Mouse (Mus musculus) midbrain, postnatal 0 days (tissue): Measurements from ENCODE around the gene Pla2g12b. TPM values are rescaled to one million over a fixed set of nuclear protein-coding genes. Genes with fewer than 3 reads are reported as not detected.
A peak's percentile ranks its signal among the peaks of the same experiment; 100 is the strongest.
"Not testable (repeated sequence)": the region's sequence is repeated elsewhere in the genome, so short reads cannot be mapped to it uniquely, and the experiment has no call there.

Experiments
- ATAC-seq: fragments of 200-750 bp; cut with Nextera tagmentation; 2 replicates; pipeline ENCODE4 v1.8.0; 2017; ENCODE audit warnings: moderate number of reproducible peaks, mild to moderate bottlenecking, moderate TSS enrichment, moderate library complexity; ENCODE audit not compliant: low FRiP score
- DNase-seq: peaks from one replicate; pipeline ENCODE4 v3.0.0-alpha.2; 2015; ENCODE audit warnings: low spot score
- H3K27ac ChIP-seq: fragments of 300-500 bp; sonication (generic); 2 replicates; pipeline ENCODE4 v1.5.1; 2014; ENCODE audit warnings: low read depth, mild to moderate bottlenecking, low read length, mixed read lengths
- H3K27me3 ChIP-seq: fragments of 300-500 bp; sonication (generic); 2 replicates; pipeline ENCODE4 v1.6.1; 2014; ENCODE audit warnings: low read length, control low read depth, mixed read lengths; ENCODE audit not compliant: insufficient read depth
- H3K36me3 ChIP-seq: fragments of 300-500 bp; sonication (generic); 2 replicates; pipeline ENCODE4 v1.6.1; 2014; ENCODE audit warnings: low read length, control low read depth, mixed read lengths; ENCODE audit not compliant: insufficient read depth
- H3K4me1 ChIP-seq: fragments of 300-500 bp; sonication (generic); 2 replicates; pipeline ENCODE4 v1.6.1; 2014; ENCODE audit warnings: mild to moderate bottlenecking, control low read depth, antibody characterized with exemption, low read length, mixed read lengths; ENCODE audit not compliant: insufficient read depth
- H3K4me2 ChIP-seq: fragments of 300-500 bp; sonication (generic); 2 replicates; pipeline ENCODE4 v1.6.1; 2014; ENCODE audit warnings: low read depth, mild to moderate bottlenecking, low read length, mixed read lengths; ENCODE audit not compliant: poor library complexity, severe bottlenecking
- H3K4me3 ChIP-seq: fragments of 300-500 bp; sonication (generic); 2 replicates; pipeline ENCODE4 v1.5.1; 2014; ENCODE audit warnings: low read depth, mild to moderate bottlenecking, low read length, moderate library complexity
- H3K9ac ChIP-seq: fragments of 300-500 bp; sonication (generic); replicated peaks from 2 replicates; pipeline ENCODE4 v1.6.1; 2014; ENCODE audit warnings: mild to moderate bottlenecking, low read length, moderate library complexity, mixed read lengths; ENCODE audit not compliant: poor library complexity, severe bottlenecking
- H3K9me3 ChIP-seq: fragments of 300-500 bp; sonication (generic); 2 replicates; pipeline ENCODE4 v1.6.1; 2016; ENCODE audit warnings: low read length, control low read depth
- CTCF ChIP-seq: IDR thresholded peaks from 2 replicates; pipeline ENCODE4 v1.5.1; 2016; ENCODE audit warnings: antibody characterized with exemption, mild to moderate bottlenecking
- WGBS: fragments of 180-500 bp; shearing (Covaris S2); extraction: QIAGEN DNeasy Blood & Tissue Kit; methylation state at CpG from one replicate; pipeline ENCODE4 v1.1.7; 2014; 5-methylcytosine and 5-hydroxymethylcytosine counted together
- polyA plus RNA-seq: library from polyadenylated mRNA; unstranded; fragments of >200 nt; fragmentation: Nextera tagmentation; extraction: Ambion mirVana; gene quantifications from 2 replicates; pipeline ENCODE4 v1.2.1, GENCODE M21; 2015
- total RNA-seq: library from RNA; depleted of rRNA; stranded (reverse); fragments of >200 nt; gene quantifications from 2 replicates; pipeline ENCODE4 v1.2.3, GENCODE M21; 2014

Gene Pla2g12b
- total and polyA plus RNA-seq, 2 experiments from 2014 or later: not detected

DNA sequence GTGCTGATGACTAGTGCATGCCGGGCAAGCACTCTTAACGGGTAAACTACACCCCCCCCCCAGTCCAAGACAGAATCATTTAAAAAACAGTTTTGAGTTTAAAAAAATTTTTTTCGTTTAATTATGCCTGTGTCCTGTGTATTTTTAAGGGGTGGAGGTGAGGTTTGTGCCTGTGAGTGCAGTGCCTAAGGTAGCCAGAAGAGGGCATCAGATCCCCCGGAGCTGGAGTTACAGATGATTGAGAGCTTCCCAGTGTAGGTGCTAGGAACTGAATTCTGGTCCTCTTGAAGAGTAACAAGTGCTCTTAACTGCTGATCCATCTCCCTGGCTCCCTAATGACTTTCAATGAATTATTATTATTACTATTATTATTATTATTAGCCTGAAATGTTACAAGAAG lies 24.7 kb upstream of the Pla2g12b start:
- peaks cover 4% of the 10 kb centered on the region; the same call in 1 of the 2 replicates for H3K36me3 ChIP-seq
- no peak overlapping the region for H3K9ac ChIP-seq
- ATAC-seq: no peak
- no peak overlapping the region for H3K27ac ChIP-seq
- no peaks in the 10 kb centered on the region for H3K9me3 ChIP-seq
- H3K4me3 ChIP-seq: no peak overlapping the region
- peak; percentile 30; the same call in 1 of the 2 replicates for TF ChIP-seq CTCF
- H3K27me3 ChIP-seq: no peaks in the 10 kb centered on the region
- DNase-seq: no peak
- 94% methylated on average over 4 of the region's 4 CpGs for WGBS
- H3K4me2 ChIP-seq: no peak overlapping the region
- H3K4me1 ChIP-seq: no peaks in the 10 kb centered on the region

DNA sequence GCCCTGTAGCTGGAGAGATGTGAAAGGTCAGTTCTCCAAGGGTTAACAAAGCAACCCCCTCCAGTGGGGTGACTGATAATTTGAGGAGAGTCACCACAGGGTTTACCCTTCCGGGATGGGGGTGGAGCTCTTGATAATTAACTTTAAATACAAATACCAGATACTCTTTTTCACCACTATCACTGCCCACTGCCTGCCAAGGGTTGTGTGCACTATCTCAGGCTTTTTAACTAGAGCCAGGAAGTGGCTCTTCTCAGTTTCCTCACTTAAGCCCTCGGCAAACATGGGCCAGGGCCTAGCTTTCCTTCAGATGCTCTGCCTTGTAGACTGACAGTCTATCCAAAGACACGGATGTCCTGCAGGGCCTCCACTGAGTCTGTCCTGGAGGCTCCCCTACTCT lies 23.5 kb upstream of the Pla2g12b start:
- no peak overlapping the region for H3K4me2 ChIP-seq
- H3K9ac ChIP-seq: no peak overlapping the region
- no peak for TF ChIP-seq CTCF
- H3K36me3 ChIP-seq: no peaks in the 10 kb centered on the region
- WGBS: 66% methylated on average over 3 of the region's 3 CpGs
- no peaks in the 10 kb centered on the region for H3K9me3 ChIP-seq
- no peaks in the 10 kb centered on the region for H3K27me3 ChIP-seq
- no peaks in the 10 kb centered on the region for H3K4me1 ChIP-seq
- ATAC-seq (no peak), DNase-seq (no peak)
- no peak overlapping the region for H3K27ac ChIP-seq
- no peak overlapping the region for H3K4me3 ChIP-seq

DNA sequence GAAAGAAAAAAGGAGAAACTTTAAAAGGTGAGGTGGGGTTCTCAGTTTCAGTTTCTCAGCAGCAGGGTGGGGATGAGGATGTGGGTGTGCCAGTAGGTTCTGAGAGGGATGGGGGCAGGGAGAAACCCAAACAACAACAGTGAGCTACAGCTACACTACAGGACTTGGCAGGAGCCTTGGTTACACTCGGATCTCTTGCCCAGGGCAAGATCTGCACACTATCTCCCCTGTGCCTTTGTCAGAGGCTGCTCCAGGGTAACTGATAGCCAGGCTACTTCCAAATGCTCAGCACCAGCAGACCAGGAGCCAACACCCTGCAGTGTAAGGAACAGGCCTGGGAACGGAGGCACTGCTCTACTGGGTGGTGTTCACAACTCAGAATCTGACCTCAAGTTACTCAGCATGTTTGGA lies 23.0 kb upstream of the Pla2g12b start:
- no peak overlapping the region for H3K4me3 ChIP-seq
- H3K27ac ChIP-seq: no peak overlapping the region
- H3K4me1 ChIP-seq: no peaks in the 10 kb centered on the region
- H3K4me2 ChIP-seq: no peak overlapping the region
- TF ChIP-seq CTCF: no peak
- WGBS: 78% methylated on average over 2 of the region's 2 CpGs
- DNase-seq (no peak), ATAC-seq (no peak)
- no peaks in the 10 kb centered on the region for H3K9me3 ChIP-seq
- H3K9ac ChIP-seq: no peak overlapping the region
- no peaks in the 10 kb centered on the region for H3K36me3 ChIP-seq
- no peaks in the 10 kb centered on the region for H3K27me3 ChIP-seq

DNA sequence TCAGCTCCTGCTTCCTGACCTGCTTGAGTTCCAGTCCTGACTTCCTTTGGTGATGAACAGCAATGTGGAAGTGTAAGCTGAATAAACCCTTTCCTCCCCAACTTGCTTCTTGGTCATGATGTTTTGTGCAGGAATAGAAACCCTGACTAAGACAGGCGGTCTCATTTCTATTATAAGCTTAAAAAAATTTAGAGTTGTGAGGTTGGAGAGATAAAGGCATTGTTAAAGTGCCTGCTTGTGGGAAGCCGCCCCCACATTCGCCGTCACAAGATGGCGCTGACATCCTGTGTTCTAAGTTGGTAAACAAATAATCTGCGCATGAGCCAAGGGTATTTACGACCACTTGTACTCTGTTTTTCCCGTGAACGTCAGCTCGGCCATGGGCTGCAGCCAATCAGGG lies 21.9 kb upstream of the Pla2g12b start:
- H3K27ac ChIP-seq, H3K9ac ChIP-seq, ATAC-seq, H3K4me1 ChIP-seq, H3K4me2 ChIP-seq, H3K4me3 ChIP-seq, H3K9me3 ChIP-seq, H3K27me3 ChIP-seq, H3K36me3 ChIP-seq, DNase-seq: not testable (repeated sequence)
- 92% methylated on average over 5 of the region's 10 CpGs for WGBS

DNA sequence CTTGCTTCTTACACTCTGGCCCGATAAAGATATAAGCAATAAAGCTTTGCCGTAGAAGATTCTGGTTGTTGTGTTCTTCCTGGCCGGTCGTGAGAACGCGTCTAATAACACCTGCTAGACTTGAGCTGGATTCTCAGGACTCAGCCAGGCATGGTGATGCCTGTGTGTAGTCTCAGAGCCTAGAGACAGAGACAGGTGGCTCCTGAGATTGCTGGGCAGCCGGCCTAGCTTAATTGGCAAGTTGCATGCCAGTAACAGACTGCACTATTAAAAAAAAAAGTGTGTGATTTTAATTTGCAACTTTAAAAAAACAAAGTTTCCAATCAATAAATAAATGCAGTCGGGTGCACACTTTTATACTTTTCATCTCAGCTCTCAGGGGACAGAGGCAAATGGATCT lies 16.5 kb upstream of the Pla2g12b start:
- Histone ChIP-seq H3K27me3 (no peaks in the 10 kb centered on the region), H3K9ac (no peak overlapping the region), H3K4me3 (no peak overlapping the region), H3K4me1 (no peaks in the 10 kb centered on the region), H3K9me3 (peaks cover 10% of the 10 kb centered on the region), H3K4me2 (no peak overlapping the region), H3K36me3 (no peaks in the 10 kb centered on the region), H3K27ac (no peak overlapping the region)
- 97% methylated on average over 7 of the region's 8 CpGs for WGBS
- ATAC-seq: no peak
- TF ChIP-seq CTCF: no peak
- peak; percentile 10 for DNase-seq

DNA sequence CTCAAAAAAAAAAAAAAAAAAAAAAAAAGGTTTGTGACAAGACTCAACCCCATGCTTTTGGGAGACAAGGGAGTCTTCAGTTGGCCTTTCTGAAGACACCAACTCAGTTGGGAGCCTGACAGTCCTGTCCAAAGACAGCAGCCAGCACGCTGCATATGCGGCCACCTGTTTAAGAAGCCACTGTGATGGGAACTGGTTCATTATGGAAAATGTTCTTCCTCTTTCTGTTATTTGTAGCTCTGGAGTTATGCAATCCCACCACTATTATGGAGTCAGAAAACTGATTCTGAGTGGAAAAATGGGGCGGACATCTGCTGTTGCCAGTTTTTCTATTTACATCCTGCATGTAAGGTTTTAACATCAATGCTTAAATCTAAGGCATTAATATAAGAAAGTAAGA lies 13.8 kb upstream of the Pla2g12b start:
- WGBS: 98% methylated on average over 3 of the region's 3 CpGs
- no peak for TF ChIP-seq CTCF
- no peaks in the 10 kb centered on the region for H3K27me3 ChIP-seq

DNA sequence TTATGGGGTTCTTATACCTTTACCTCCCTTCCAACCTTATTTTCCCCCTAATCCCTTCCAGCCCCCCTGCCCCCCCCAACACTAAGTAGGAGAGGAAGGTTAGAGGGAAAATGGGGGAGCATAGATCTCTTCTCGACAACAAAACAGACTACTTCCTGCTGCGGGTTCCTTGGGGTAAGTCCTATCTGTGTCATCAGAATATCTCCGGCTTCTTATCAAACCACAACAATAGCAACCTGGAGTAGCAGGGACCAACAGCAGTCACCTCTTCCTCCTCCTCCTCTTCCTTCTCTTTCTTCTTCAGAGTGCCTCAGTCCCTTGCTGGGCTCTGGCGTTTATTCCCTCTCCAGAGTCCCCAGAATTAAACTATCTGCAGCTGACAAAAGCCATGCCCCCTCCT lies 11.6 kb upstream of the Pla2g12b start:
- Histone ChIP-seq H3K27me3 (no peaks in the 10 kb centered on the region), H3K4me1 (no peaks in the 10 kb centered on the region), H3K4me2 (no peak overlapping the region), H3K9ac (no peak overlapping the region), H3K4me3 (no peak overlapping the region), H3K36me3 (no peaks in the 10 kb centered on the region), H3K27ac (no peak overlapping the region), H3K9me3 (peaks cover 10% of the 10 kb centered on the region)
- 77% methylated on average over 4 of the region's 4 CpGs for WGBS
- ATAC-seq (no peak), DNase-seq (no peak)
- no peak for TF ChIP-seq CTCF

More for the DNA sequence above, 13.8 kb upstream of the Pla2g12b start:
- H3K27ac ChIP-seq: no peak overlapping the region
- no peak overlapping the region for H3K9ac ChIP-seq
- no peak overlapping the region for H3K4me2 ChIP-seq
- H3K4me3 ChIP-seq: no peak overlapping the region
- H3K9me3 ChIP-seq: peaks cover 10% of the 10 kb centered on the region
- no peaks in the 10 kb centered on the region for H3K36me3 ChIP-seq
- DNase-seq (no peak), ATAC-seq (no peak)
- no peaks in the 10 kb centered on the region for H3K4me1 ChIP-seq

DNA sequence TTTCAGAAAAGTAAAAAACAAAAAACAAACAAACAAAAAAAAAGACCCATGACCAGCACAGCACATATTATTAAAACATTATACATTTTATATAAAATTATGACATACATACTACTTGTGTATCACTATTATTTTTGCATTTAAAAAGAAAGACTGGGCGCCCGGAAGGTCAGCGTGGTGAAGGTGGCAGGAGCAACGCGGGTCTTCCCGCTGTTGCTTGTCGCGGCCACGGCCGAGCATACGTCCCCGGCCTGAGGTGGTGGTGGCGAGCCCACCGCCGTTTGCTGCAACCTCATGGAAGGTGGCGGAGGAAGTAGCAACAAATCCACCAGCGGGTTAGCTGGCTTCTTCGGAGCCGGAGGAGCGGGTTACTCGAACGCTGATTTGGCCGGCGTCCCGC lies 8.0 kb upstream of the Pla2g12b start, which contains the start of gene Gm10273:
Gene Gm10273, plus strand, starts transcription at position 172 of the 400 bp plus-strand sequence.
- not testable (repeated sequence) for H3K9ac ChIP-seq, H3K4me3 ChIP-seq, ATAC-seq, DNase-seq, H3K27ac ChIP-seq, H3K27me3 ChIP-seq, H3K9me3 ChIP-seq, H3K4me2 ChIP-seq, H3K36me3 ChIP-seq, H3K4me1 ChIP-seq
- 83% methylated on average over 8 of the region's 25 CpGs for WGBS
